Mouse (Mus musculus): ENCODE data around the gene Ddr2.

DNA sequence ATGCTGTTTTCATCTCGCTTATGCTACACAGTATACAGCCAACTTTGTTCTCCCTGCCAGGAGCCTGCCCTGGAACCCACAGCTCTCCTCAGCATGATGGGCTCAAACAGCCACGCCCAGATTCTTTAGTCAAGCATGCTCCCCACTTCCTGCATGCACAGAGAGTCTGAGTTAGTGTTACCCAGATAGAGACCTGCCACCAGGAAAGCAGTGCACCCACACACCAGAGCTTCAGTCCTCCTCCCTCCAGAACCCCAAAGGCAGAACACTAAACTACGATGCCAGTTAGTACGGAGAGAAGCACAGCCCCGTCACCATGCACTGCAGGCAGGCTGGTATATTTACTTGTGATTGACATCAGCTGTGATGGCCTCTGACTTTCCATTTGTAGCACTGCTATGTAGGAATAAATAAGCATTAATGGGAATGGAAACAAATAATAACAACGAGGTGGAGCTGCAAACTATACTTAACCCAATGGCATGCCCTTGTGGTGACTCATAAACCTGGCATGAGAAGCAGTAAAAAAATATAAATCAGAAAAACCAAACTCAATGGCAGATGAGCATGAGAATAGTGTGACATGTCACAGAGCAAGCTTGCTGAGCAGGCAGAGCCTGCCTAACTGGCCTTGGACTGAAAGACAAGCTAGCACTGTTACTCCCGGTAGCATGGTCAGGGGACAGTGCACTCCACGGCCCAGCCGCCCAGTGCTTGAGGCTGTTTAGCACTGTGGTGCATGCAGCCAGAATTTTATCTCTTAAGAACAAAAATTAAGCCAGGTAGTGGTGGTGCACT lies 37.3 kb upstream of the Ddr2 start:
- TF ChIP-seq CTCF (IDR thresholded peaks at IDR 0.05; ENCODE audit: insufficient read depth, low read depth, low read length), result no peak
- no peak for TF ChIP-seq POLR2A (IDR thresholded peaks at IDR 0.05; ENCODE audit: insufficient read depth, low read depth, low read length)
